Mouse (Mus musculus) thymus, postnatal 25 days (tissue): ENCODE measurements around the gene Cox17.

ENCODE experiments used
- DNase-seq: peaks from one replicate; pipeline ENCODE4 v3.0.0; 2022

Gene Cox17

DNA sequence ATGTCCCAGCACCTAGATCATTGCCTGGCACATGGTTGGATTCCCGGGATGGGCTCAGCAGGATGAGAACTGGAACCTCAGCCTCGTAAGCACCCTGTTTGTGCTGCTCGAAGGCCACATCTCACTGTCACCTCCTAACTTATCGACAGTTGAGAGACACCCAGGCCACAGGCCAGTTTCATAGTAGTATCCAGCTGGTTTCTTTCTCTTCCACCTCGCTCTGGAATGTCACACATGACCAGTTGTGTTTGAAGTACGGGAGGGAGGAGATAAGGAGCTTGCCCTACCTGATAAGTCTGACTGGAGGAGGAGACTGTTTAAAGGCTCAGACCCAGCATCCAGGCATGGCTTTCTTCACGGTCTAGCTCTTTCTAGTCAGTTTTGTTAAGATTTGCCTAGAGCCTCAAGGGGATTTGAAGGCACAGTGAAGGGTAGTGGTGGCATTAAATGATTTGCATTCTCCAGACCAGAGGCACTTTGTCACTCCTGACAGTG lies 3.6 kb downstream of the Cox17 start:
- DNase-seq = no peak

DNA sequence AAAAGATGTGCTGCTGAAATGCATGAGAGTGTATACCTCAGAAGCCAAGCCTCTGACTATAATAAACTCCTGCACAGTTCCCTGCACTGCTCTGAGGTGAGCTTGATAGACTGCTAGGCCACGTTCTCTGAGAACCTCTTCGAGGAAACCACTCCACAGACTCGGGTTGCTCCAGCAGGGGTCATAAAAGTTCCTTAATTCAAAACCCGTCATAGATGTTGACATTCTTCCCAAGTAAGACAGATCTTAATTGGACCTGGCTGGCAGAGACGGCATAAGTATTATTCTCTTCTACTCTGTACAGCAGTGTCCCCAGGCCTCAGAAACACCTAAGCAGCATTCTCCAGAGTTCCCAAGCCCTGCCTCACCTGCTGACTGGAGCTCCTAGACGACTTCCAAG lies 4.1 kb downstream of the Cox17 start:
- no peak for DNase-seq

DNA sequence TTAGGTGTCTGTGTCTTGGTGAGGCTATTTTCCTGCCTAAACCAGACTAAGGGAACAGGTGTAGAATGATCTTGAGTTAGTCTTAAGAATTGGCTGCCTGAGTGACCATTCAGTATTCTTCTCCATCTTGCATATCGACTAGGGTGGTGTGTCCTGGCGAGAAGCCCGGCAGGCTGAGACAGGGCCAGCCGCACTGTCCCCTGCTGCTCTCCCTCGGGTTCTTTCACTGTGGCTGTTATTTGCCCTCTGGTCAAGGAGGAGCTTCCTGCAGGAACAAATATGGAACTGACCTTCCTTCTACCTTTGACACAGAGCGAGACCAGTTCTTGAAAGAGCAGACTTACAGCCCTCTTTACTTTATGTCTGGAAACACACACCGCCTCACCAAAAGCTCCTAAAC lies 5.2 kb downstream of the Cox17 start:
- no peak for DNase-seq

DNA sequence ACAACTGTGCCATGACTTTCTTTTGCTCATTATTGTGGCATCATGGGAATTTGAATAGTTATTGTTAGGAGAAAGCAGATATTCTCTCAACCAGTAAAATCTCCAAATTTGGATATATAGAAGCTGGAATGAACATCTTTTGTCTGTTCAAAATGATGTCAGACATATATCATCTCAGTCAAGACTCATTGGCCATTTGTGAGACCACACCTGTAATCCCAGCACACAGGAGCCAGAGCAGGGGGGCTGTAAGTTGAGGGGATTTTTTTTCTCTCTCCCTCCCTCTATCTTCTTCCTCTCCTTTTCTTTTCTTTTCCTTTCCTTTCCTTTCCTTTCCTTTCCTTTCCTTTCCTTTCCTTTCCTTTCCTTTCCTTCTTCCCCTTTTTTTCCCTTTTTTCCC lies 6.1 kb downstream of the Cox17 start:
- DNase-seq = no peak

- DNase-seq = no peak
Measured at GRCm38 (mm10) chr16:38353642-38354041, 6.9 kb downstream of the Cox17 start.

GRCm38 (mm10) chr16:38354185-38354913 lies 7.6 kb downstream of the Cox17 start:
- DNase-seq = no peak

DNA sequence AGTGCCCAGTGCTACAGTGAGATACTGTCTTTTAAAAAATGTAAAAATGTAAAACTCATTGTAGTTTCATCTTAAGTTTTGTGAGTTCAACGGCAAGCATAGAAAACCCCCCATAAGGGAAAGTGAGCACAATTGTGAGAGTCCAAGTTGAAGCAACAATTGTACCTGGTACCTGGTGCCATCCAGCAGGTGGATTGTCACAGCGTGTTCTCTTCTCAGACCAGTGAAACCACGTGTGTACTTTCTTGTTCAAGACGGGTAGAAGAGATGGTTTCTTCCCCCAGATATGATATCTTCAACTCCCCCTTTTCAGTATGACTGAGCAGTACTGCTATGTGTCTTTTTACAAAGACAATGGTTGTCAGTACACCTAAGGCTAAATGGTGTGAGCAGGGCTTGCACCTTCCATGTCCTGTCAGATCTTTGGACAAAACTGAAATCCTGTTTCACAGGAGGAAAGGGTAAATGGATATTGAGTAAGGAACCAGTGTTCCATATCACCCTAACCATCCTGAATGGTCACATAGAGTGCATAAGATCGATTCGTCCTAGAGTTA lies 11.5 kb downstream of the Cox17 start:
- no peak for DNase-seq

DNA sequence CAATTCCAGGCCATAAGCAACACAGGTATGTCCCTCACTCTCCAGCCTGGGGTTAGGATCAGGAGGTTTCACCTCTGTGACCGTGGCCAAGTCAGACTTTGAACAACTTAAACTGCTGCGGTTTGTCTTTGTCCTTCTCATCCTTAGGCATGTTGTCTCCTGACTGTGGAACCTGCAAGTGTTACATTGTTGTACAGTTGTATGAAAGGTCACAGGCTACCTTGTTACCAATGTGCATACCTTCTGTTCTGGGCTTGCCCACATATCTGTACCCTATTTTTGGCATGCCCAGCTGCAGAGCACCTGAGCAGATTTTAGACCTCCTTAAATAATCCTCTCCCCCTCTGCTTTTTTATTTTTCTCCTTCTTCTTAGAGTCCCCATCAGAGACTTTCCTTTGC lies 12.4 kb downstream of the Cox17 start:
- DNase-seq = no peak

DNA sequence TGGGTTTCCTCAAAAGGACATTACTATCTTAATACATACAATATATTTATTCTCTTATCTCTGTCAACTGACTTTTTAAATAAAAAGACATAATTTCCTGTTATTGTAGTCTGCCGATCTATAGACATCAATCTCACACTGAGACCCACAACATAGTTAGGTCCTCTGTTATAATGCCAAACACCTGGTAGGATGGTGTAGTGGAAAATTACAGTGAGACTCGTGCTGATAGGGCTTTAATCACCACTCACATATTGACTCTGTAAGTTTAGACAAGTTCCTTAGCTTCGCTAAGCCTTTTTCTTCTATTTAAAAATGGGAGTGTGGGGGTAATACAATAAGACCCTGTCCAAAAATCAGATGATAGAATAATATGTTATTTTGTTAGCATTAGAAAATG lies 13.1 kb downstream of the Cox17 start:
- DNase-seq = no peak

DNA sequence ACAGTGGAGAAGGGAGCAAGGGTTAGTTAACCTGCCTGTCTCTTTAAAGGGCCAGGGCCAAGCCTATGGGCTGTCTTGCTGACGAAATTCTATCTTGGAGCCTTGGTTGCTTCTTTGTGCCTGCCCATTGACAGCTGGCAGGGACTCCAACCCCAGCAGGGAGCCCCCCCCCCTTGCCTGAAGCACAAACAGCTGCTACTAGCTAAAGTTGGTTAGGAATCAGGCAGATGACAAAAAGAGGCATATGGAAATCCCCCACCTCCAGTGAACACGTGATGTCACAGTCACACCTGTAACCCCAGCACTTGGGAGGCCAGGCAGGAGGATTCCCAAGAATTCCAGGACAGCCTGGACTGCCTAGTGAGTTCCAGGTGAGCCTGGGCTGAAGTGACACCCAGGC lies 13.5 kb downstream of the Cox17 start:
- no peak for DNase-seq

DNA sequence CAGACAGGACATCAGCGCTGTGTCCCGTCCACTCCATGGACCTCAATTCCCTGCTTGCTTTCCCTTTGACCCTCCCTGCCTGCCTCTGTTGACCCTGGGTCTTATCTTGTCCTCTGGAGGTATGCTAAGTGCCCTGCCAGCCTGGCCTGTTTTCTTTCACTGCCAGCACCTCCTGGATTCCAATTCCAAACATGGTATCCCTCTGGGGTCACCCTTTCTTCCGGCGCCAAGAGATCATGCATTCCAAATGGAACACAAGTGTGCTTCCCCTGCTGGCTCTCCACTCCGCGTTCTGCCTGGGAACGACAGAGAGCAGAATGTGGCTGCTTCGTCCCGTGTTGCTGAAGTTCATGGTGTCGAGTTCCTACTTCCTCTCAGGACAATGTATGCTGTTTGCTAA lies 15.1 kb downstream of the Cox17 start, which contains the start of gene Popdc2:
Gene Popdc2, plus strand, starts transcription at position 277 of the 400 bp plus-strand sequence.
- no peak for DNase-seq

- DNase-seq = no peak
Measured at GRCm38 (mm10) chr16:38362493-38363255, 15.9 kb downstream of the Cox17 start.

DNA sequence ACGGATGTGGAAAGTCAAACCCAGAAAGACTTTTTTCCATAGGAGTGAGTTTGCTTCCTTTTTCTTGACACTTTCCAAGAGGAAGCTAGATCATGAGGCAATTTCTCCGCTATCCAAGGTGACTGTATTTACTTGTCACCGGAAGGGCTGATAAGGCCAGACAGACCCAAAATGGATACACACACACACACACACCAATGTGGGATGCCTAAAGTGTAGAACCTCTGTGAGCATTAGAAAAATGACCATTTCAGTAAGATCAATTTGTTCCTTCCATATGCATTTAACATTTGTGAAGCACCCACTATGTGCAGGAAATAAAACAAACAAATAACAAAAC lies 16.4 kb downstream of the Cox17 start:
- no peak for DNase-seq

- DNase-seq = no peak
Measured at GRCm38 (mm10) chr16:38363657-38364056, 16.9 kb downstream of the Cox17 start.

GRCm38 (mm10) chr16:38365390-38365789 lies 18.6 kb downstream of the Cox17 start:
- no peak for DNase-seq

- DNase-seq = no peak
Measured at GRCm38 (mm10) chr16:38366231-38366630, 19.4 kb downstream of the Cox17 start.

DNA sequence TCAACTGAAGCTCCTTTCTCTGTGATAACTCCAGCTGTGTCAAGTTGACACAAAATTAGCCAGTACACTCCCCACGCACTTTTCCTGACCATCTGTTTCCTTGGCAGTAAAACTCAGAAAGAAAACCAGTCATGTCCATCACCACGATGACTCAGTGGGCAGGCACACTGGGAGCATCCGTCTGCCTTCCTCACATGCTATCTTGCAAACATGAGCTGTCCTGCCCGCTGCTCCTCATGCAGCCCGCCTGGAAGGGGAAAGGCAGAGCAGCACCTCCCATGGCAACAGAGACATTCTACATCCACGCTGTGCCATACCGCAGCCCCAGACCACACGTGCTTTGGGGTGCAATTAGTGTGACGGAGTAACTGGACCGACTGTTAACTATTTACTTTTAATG lies 21.5 kb downstream of the Cox17 start:
- DNase-seq = no peak

DNA sequence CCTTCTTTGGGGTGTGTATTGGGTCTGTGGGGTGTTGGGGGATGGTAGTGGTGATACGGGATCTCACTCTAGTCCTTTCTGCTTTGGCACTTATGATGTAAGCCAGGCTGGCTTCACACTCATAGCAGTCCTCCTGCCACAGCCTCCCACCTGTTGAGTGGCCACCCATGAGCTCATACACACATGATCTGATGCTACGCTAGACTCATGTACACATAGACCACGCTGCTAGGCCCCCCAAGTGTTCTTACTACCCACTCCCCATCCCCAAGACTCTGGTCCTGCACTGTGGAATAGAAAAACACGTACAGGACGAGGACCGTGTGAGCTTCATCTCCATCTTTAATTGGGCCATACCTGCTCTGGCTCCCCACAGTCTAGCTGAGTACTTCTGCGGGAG lies 22.2 kb downstream of the Cox17 start:
- no peak for DNase-seq

DNA sequence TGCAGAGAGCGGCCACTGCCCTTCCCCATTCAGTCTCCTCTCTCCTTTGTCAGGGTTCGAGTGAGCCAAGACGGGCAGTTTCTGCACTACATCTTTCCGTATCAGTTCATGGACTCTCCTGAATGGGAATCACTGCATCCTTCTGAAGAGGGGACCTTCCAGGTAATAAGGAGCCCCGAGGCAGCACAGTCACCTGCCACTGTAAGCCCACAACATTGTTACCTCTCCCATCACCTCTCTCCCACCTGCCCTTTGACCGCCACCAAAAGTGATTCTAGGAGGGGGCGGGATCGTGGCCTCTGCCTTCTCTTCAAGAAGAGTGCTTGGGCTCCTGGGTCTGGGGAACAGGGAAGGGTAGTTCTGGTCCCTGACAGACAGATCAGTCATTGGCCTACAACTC lies 22.6 kb downstream of the Cox17 start:
- no peak for DNase-seq

GRCm38 (mm10) chr16:38369992-38370484 lies 23.2 kb downstream of the Cox17 start:
- no peak for DNase-seq

DNA sequence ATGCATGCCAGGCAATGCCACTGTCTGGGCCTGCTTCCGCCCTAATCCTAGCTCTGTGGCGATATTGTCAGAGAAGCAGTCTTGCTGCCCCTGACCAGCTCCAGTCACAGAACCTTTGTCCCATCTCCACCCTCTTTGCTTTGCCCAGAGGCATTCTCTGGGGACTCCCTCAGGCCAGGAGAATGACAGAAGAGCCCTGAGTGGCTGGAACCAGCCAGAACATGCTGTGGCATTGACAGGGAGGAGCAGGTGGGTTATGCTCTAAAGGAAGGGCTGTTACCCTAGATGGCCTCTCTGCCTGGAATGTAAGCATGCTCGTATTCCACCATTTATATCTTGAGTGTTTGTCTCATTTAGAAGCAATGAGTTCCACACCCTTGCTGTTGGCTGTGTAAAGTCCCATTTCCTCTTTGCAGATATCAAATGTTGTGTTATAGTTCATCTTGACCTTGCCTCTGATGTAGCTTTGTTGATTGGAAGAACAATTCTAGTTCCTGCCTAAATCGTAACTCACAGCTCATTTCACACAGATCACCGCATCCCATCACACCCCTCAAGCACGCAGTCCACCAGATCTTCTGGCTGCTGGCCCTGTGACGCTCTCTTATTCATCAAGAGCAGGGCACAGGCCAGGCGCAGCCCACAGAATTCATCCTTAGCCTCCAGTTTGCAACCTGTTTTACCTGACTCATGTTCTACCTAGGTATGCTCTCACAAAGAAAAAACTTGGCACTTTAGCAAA lies 24.0 kb downstream of the Cox17 start:
- DNase-seq = no peak

GRCm38 (mm10) chr16:38371705-38372296 lies 25.0 kb downstream of the Cox17 start:
- DNase-seq = no peak

GRCm38 (mm10) chr16:38372876-38373275 lies 26.1 kb downstream of the Cox17 start:
- DNase-seq = no peak
